Mouse (Mus musculus) heart, embryonic 11.5 days (tissue): ENCODE results near the gene Ak5. TPM values are rescaled to one million over a fixed set of nuclear protein-coding genes. Genes with fewer than 3 reads are reported as not detected.

Experiments
- ATAC-seq: fragments of 200-750 bp; cut with Nextera tagmentation; replicated peaks from 2 replicates; pipeline ENCODE4 v1.8.0; 2017; ENCODE audit warnings: moderate library complexity; ENCODE audit not compliant: insufficient number of reproducible peaks, low FRiP score, low TSS enrichment
- H3K27ac ChIP-seq: fragments of 300-500 bp; sonication (generic); 2 replicates; pipeline ENCODE4 v1.5.1; 2014; ENCODE audit warnings: mild to moderate bottlenecking, low read depth, low read length
- H3K27me3 ChIP-seq: fragments of 300-500 bp; sonication (generic); 2 replicates; pipeline ENCODE4 v1.6.1; 2014; ENCODE audit warnings: mild to moderate bottlenecking, low read length, mixed read lengths; ENCODE audit not compliant: control insufficient read depth, insufficient read depth
- H3K36me3 ChIP-seq: fragments of 300-500 bp; sonication (generic); 2 replicates; pipeline ENCODE4 v1.6.1; 2014; ENCODE audit warnings: mild to moderate bottlenecking, low read length, moderate library complexity, mixed read lengths; ENCODE audit not compliant: control insufficient read depth, insufficient read depth
- H3K4me1 ChIP-seq: fragments of 300-500 bp; sonication (generic); 2 replicates; pipeline ENCODE4 v1.6.1; 2014; ENCODE audit warnings: low read length; ENCODE audit not compliant: control insufficient read depth, insufficient read depth
- H3K4me2 ChIP-seq: fragments of 300-500 bp; sonication (generic); 2 replicates; pipeline ENCODE4 v1.6.1; 2014; ENCODE audit warnings: mild to moderate bottlenecking, moderate library complexity
- H3K4me3 ChIP-seq: fragments of 300-500 bp; sonication (generic); 2 replicates; pipeline ENCODE4 v1.5.1; 2014; ENCODE audit warnings: low read depth, low read length
- H3K9ac ChIP-seq: fragments of 300-500 bp; sonication (generic); 2 replicates; pipeline ENCODE4 v1.6.1; 2014; ENCODE audit warnings: mild to moderate bottlenecking, low read depth, low read length, moderate library complexity
- H3K9me3 ChIP-seq: fragments of 300-500 bp; sonication (generic); replicated peaks from 2 replicates; pipeline ENCODE4 v1.6.1; 2016; ENCODE audit warnings: low read length; ENCODE audit not compliant: control insufficient read depth
- WGBS: fragments of 180-500 bp; shearing (Covaris S2); extraction: QIAGEN DNeasy Blood & Tissue Kit; methylation state at CpG from one replicate; pipeline ENCODE4 v1.1.7; 2014; ENCODE audit not compliant: insufficient replicate concordance; 5-methylcytosine and 5-hydroxymethylcytosine counted together
- polyA plus RNA-seq: library from polyadenylated mRNA; unstranded; fragments of >200 nt; fragmentation: Nextera tagmentation; extraction: Ambion mirVana; gene quantifications from 2 replicates; pipeline ENCODE4 v1.2.1, GENCODE M21; 2014

The Ak5 gene
- polyA plus RNA-seq, 1 experiment from 2014 or later = 1.9 TPM

DNA sequence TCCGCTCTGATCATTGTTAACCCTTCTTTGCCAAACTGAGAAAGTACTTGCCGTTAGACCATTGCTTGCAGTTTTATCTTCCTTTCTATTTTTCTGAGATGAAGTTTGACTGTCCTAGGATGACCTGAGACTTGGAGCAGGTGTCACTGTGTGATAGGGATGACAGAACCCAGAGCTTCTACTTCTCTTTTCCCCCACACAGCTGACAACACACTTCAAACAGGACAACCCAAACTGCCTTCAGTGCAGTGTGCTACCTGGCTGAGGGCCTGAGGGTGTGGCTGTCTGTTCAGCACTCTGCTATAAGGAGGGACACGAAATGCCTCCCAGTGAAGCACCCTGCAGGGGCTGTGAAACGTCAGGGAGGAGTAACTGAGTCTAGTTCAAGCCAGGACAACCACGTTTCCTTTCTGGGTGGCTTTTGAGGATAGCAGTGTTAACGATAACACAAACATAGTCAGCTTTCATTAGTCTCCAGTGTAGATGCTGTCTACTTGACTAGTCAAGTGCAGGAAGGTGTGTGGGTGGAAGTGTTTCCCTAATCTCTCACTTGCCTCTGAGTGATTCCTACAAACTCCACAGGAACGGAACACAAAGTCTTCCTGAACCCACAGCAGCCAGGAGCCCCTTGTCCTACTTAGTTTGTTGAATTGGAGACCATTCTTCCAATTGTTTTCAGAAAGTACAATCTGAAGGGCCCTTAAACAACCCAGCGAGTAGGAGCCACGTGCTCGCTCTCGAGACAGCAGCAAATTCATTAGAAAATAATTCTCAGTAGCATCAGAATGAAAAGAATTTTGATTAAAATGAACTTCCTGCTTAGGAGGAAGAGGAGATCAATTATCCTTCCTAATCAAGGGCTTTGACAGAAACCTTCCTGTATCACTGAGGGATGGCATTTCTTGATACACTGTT, 138.8 kb downstream of the Ak5 start:
- ATAC-seq = no peak; the same call in 1 of the 2 replicates
- Histone ChIP-seq H3K27ac (no peak overlapping the region), H3K27me3 (0 out of 2 replicates have a peak, but pooled peaks cover 3% of the 10 kb centered on the region), H3K4me2 (no peak overlapping the region), H3K9me3 (no peaks in the 10 kb centered on the region), H3K36me3 (no peaks in the 10 kb centered on the region), H3K9ac (no peak overlapping the region), H3K4me3 (no peak overlapping the region), H3K4me1 (no peaks in the 10 kb centered on the region)
- WGBS = 50% methylated on average over 11 of the region's 11 CpGs

DNA sequence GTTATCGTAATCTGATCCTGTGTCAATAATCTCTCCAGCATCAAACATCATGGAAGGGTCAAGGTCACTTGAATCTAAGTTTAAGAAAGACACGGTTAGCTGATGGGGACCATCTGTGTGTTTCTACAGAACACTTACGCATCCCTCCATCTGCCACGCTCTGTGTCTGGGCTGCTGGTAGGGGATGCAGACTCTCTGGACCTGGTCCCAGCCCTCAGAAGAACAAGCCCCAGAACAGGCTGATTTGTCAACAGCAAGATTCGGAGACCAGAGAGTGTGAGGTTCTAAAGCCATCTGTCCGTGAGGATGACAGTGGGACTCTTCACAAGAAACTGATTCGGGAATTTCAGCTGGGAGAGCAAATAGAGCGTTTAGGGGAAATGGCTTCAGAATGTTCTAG, 141.4 kb downstream of the Ak5 start:
- no peak for ATAC-seq
- H3K27me3 ChIP-seq = 0 out of 2 replicates have a peak, but pooled peaks cover 3% of the 10 kb centered on the region

DNA sequence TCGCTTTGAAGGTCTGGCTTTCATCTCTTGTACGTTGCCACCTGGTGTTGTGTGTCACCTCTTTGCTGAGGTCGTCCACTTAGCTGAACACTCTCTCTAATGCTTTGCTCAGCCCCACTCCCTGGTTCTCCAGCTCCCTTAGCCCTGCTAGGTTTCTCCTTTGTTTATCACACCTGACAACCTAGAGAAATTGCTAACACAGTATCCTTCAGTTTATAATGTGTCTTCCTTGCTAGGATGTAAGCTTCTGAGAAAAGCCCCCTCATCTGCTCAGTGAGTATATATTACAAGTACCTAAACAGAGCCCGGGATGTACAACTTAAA, 144.9 kb downstream of the Ak5 start:
- Histone ChIP-seq H3K36me3 (no peaks in the 10 kb centered on the region), H3K4me2 (no peak overlapping the region), H3K27me3 (no peaks in the 10 kb centered on the region), H3K27ac (no peak overlapping the region), H3K9ac (no peak overlapping the region), H3K9me3 (no peaks in the 10 kb centered on the region), H3K4me3 (no peak overlapping the region), H3K4me1 (no peaks in the 10 kb centered on the region)
- ATAC-seq = no peak
- WGBS = 60% methylated on average over 4 of the region's 4 CpGs

More for the DNA sequence above, 141.4 kb downstream of the Ak5 start:
- no peak overlapping the region for H3K9ac ChIP-seq
- no peak overlapping the region for H3K4me2 ChIP-seq
- H3K36me3 ChIP-seq = no peaks in the 10 kb centered on the region
- H3K27ac ChIP-seq = no peak overlapping the region
- no peaks in the 10 kb centered on the region for H3K4me1 ChIP-seq
- 82% methylated on average over 8 of the region's 8 CpGs for WGBS
- H3K4me3 ChIP-seq = no peak overlapping the region
- H3K9me3 ChIP-seq = no peaks in the 10 kb centered on the region

DNA sequence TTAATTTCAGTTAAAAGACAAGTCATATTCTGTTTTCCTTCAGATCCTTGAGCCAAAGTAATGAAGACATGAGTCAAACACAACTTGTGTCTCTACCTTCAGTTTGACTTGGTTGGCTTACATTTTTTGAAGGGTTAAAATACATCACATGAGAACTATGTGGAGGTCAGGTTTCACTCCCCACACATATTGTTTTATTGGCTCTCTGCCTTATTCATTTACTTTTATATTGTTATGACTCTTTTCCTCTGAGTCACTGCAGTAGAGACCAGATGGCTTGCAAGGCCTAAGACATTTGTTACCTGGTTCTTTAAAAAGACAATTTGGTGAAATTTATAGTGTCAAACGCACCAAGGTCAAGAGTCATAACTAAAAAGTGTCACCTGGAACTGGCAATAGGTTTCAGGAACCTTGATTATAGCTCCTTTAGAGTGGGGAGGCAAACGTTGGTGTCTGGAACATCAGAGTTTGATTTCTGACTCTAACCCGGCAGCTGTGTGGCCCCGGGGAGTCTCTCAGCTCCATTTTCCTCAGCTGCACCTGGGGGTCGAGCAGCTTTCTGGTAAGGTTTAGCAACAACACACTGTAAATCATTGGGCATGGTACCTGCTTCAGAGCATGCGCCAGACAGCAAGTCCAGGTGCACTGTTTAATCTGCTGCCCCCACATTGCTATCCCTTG, 145.4 kb downstream of the Ak5 start:
- Histone ChIP-seq H3K4me3 (no peak overlapping the region), H3K9ac (no peak overlapping the region), H3K9me3 (no peaks in the 10 kb centered on the region), H3K36me3 (no peaks in the 10 kb centered on the region), H3K27ac (no peak overlapping the region), H3K4me2 (no peak overlapping the region), H3K4me1 (no peaks in the 10 kb centered on the region), H3K27me3 (no peaks in the 10 kb centered on the region)
- 68% methylated on average over 6 of the region's 6 CpGs for WGBS
- ATAC-seq = no peak

DNA sequence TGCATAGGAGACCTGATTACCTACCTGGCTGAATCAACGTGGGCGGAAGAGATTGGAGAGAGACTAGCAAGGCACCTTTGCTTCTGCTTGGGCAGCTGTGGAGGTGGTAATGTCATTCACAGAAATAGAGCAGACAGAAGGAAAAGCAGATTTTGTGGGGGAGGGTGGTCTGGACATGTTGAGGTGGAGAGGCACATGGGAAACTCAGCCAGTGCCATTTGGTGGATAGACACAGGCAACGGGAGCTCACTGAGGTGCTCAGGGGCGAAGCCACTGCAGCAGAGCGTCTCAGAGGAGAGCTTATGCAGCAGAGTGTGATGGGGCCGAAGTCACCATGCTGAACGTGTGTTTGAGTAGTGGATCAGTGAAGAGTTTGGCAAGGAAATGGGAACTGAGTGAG, 147.1 kb downstream of the Ak5 start:
- Histone ChIP-seq H3K27ac (no peak overlapping the region), H3K4me1 (no peaks in the 10 kb centered on the region), H3K36me3 (no peaks in the 10 kb centered on the region), H3K4me2 (no peak overlapping the region), H3K4me3 (no peak overlapping the region), H3K27me3 (no peaks in the 10 kb centered on the region; the same call in 1 of the 2 replicates), H3K9ac (no peak overlapping the region), H3K9me3 (no peaks in the 10 kb centered on the region)
- 83% methylated on average over 7 of the region's 7 CpGs for WGBS
- ATAC-seq = no peak

GRCm38 (mm10) chr3:152520074-152520473, 148.1 kb downstream of the Ak5 start:
- Histone ChIP-seq H3K4me3 (no peak overlapping the region), H3K9me3 (no peaks in the 10 kb centered on the region), H3K36me3 (no peaks in the 10 kb centered on the region), H3K4me2 (no peak overlapping the region), H3K27ac (no peak overlapping the region), H3K9ac (no peak overlapping the region), H3K27me3 (no peaks in the 10 kb centered on the region; the same call in 1 of the 2 replicates), H3K4me1 (no peaks in the 10 kb centered on the region)
- WGBS = 70% methylated on average over 3 of the region's 3 CpGs
- ATAC-seq = no peak

DNA sequence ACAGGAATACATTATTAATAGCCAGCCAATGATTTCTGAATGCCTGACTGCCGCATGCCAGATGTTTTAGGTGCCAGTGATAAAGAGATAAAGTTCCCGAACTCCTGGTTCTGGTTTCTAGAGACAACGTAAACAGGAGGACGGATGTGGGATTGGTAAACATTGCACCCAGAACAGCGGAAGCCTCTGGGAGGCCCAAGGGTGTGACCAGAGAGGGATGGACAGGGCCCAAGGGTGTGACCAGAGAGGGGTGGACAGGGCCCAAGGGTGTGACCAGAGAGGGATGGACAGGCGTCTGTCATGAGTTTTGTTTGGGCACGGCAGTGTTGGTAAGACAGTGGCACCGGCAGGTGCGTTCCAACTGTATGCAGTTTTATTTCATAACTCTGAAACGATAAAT, 148.6 kb downstream of the Ak5 start:
- no peaks in the 10 kb centered on the region for H3K36me3 ChIP-seq
- ATAC-seq = no peak
- no peaks in the 10 kb centered on the region for H3K9me3 ChIP-seq
- no peak overlapping the region for H3K4me3 ChIP-seq
- H3K4me1 ChIP-seq = no peaks in the 10 kb centered on the region
- no peak overlapping the region for H3K9ac ChIP-seq
- no peak overlapping the region for H3K27ac ChIP-seq
- no peak overlapping the region for H3K4me2 ChIP-seq
- 74% methylated on average over 10 of the region's 10 CpGs for WGBS
- H3K27me3 ChIP-seq = no peaks in the 10 kb centered on the region; the same call in 1 of the 2 replicates

DNA sequence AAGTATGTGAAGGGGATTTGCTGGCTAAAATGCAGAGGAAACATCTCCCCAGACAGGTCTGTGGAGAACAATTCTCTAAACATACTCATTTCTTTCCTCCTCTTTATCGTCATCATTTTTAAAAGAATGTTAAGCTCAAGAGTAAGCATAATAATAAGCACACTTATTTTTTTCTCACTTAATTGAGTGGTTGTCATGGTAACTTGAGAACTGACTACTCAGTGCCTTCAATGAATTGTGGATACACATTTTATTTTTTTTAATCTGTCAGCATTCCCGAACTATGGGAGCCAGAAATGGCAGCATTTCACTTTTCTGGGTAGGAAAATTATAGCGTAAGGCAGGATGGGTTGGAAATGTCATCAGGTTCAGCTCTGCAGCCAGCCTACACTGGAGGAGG, 151.6 kb downstream of the Ak5 start:
- ATAC-seq = no peak
- Histone ChIP-seq H3K9ac (no peak overlapping the region), H3K4me1 (no peaks in the 10 kb centered on the region), H3K36me3 (no peaks in the 10 kb centered on the region), H3K4me3 (no peak overlapping the region), H3K9me3 (no peaks in the 10 kb centered on the region), H3K4me2 (no peak overlapping the region), H3K27me3 (peaks cover 6% of the 10 kb centered on the region; the same call in 1 of the 2 replicates), H3K27ac (no peak overlapping the region)
- WGBS = 78% methylated on average over 3 of the region's 3 CpGs
